Mouse (Mus musculus) embryonic facial prominence, embryonic 10.5 days (tissue): Measurements from ENCODE around the gene Lpar2. TPM values are rescaled to one million over a fixed set of nuclear protein-coding genes. Genes with fewer than 3 reads are reported as not detected.
A peak's percentile ranks its signal among the peaks of the same experiment; 100 is the strongest.

ENCODE experiments used
- DNase-seq: peaks from one replicate; pipeline ENCODE4 v3.0.0-alpha.2; 2017; ENCODE audit warnings: low spot score
- H3K27ac ChIP-seq: fragments of 300-500 bp; sonication (generic); replicated peaks from 2 replicates; pipeline ENCODE4 v1.5.1; 2016; ENCODE audit warnings: mild to moderate bottlenecking
- H3K27me3 ChIP-seq: fragments of 300-500 bp; sonication (generic); replicated peaks from 2 replicates; pipeline ENCODE4 v1.6.1; 2016; ENCODE audit warnings: low read depth, mild to moderate bottlenecking; ENCODE audit not compliant: poor library complexity, severe bottlenecking
- H3K36me3 ChIP-seq: fragments of 300-500 bp; sonication (generic); replicated peaks from 2 replicates; pipeline ENCODE4 v1.6.1; 2016; ENCODE audit warnings: mild to moderate bottlenecking, moderate library complexity
- H3K4me1 ChIP-seq: fragments of 300-500 bp; sonication (generic); 2 replicates; pipeline ENCODE4 v1.6.1; 2016
- H3K4me3 ChIP-seq: fragments of 300-500 bp; sonication (generic); 2 replicates; pipeline ENCODE4 v1.5.1; 2016; ENCODE audit warnings: mild to moderate bottlenecking, moderate library complexity
- H3K9me3 ChIP-seq: fragments of 300-500 bp; sonication (generic); 2 replicates; pipeline ENCODE4 v1.6.1; 2016; ENCODE audit warnings: mild to moderate bottlenecking
- WGBS: fragments of 180-500 bp; shearing (Covaris S2); methylation state at CpG from one replicate; pipeline ENCODE4 v1.1.7; 2016; 5-methylcytosine and 5-hydroxymethylcytosine counted together
- polyA plus RNA-seq: library from polyadenylated mRNA; unstranded; fragments of >200 nt; fragmentation: Nextera tagmentation; extraction: Ambion mirVana; gene quantifications from 2 replicates; pipeline ENCODE4 v1.2.1, GENCODE M21; 2016

The Lpar2 gene
- polyA plus RNA-seq, 1 experiment from 2014 or later: 1.0 TPM

DNA sequence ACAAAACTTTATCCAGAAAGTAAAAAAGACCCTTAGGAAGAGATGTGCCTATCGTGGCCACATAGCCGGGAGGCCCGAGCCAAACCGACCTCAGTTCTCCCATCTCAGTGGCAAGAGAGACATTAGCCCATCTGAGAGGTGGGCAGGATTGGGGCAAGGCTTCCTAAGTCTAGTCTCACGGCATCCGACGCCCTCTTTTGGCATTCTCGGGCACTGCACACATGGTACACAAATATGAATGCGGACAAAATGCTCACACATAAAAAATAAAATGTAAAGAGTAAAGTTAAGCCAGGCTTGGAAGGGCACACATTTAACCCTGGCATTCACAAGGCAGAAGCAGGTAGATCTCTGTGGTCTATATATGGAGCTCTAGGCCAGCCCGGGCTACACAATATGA is 31.6 kb downstream of the Lpar2 start:
- Histone ChIP-seq H3K27me3 (no peaks in the 10 kb centered on the region), H3K4me3 (no peak overlapping the region), H3K27ac (no peak overlapping the region), H3K9me3 (no peaks in the 10 kb centered on the region), H3K4me1 (no peaks in the 10 kb centered on the region), H3K36me3 (no peaks in the 10 kb centered on the region; the same call in none of the 2 replicates)
- no peak for DNase-seq
- 93% methylated on average over 10 of the region's 10 CpGs for WGBS

DNA sequence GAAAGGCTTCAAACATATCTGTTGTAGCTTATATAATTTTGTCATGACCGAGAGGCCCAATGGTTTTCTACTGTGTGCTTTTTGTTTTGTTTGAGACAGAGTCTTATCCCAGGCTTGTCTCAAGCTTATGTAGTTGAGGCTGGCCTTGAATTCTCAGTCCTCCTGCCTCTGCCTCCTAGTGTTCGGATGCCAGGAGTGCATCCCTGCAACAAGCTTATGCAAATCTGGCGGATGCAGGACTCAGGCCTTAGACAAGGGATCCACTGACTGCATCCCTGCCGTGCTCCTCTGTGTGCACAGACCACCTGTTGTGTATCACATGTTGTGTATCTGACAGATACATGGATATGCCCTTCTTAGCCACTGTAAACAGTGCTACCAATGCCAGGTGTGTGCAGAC is 38.6 kb downstream of the Lpar2 start:
- Histone ChIP-seq H3K9me3 (no peaks in the 10 kb centered on the region), H3K4me3 (no peak overlapping the region), H3K27me3 (no peaks in the 10 kb centered on the region), H3K4me1 (no peaks in the 10 kb centered on the region), H3K27ac (no peak overlapping the region), H3K36me3 (peaks cover 12% of the 10 kb centered on the region)
- no peak for DNase-seq
- 61% methylated on average over 4 of the region's 4 CpGs for WGBS

DNA sequence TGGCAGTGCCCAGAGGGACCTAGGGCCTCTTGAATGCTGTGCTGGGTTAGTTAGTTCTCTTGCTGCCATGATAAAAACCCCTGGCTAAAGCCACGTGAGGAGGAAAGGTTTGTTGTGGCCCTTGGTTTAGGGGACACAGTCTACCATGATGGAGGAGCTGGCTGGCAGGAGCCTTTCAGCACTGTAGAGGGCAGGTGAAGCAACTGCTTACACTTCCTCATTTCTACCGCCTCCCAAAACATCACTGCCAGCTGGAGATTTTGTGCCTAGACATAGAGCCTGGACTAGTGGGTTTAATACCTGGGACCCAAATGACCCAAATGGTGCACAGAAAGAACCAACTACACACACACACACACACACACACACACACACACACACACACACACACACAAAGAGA is 39.0 kb downstream of the Lpar2 start:
- H3K36me3 ChIP-seq: peaks cover 12% of the 10 kb centered on the region
- no peak overlapping the region for H3K27ac ChIP-seq
- H3K4me3 ChIP-seq: no peak overlapping the region
- no peaks in the 10 kb centered on the region for H3K27me3 ChIP-seq
- 64% methylated on average over 2 of the region's 2 CpGs for WGBS
- no peaks in the 10 kb centered on the region for H3K4me1 ChIP-seq
- no peaks in the 10 kb centered on the region for H3K9me3 ChIP-seq
- no peak for DNase-seq

DNA sequence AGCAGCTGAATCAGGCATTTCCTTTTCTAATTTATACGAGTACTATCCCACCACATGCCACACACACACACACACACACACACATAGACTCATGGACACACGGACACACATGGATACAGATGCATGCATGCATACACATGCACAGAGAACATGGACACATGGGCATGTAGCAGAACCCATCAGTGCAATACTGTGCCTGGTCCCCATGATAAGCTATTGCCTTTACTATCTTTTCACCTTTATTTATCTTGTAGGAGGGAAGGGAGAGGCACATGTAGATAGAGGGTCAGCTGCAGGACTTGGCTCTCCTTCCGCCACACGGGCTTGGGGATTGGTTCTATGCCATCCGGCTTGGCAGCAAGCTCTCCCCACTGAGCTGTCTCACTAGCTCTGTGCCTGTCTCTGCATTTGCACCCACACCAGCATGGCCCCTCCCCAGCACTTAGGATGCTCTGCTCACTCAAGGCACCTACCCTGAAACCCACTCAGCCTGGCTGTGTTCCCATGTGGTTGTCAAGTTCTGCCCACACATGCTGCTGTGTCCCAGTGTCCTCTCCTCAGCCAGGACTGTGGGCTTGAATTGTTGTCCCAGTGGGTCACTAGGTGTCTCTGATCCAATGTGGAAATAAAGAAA is 41.3 kb downstream of the Lpar2 start:
- 90% methylated on average over 5 of the region's 5 CpGs for WGBS

DNA sequence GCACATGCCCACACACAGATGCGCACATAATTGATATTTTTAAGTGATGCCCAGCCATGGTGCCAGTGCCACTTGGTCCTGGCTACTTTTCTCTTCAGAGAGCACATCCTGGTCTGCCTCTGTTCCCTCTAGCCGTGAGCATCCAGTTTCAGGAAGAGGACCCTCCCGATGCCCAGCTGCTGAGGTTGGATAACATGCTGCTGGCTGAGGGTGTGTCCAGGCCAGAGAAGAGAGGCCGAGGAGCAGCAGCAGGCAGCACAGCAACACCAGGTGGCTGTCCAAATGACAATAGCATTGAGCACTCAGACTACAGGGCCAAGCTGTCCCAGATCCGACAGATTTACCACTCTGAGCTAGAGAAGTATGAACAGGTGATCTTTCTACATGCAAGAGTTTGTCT is 42.0 kb downstream of the Lpar2 start:
- DNase-seq: no peak
- 74% methylated on average over 5 of the region's 5 CpGs for WGBS
- Histone ChIP-seq H3K9me3 (no peaks in the 10 kb centered on the region), H3K4me3 (no peak overlapping the region), H3K27me3 (no peaks in the 10 kb centered on the region), H3K4me1 (0 out of 2 replicates have a peak, but pooled peaks cover 5% of the 10 kb centered on the region), H3K27ac (no peak overlapping the region), H3K36me3 (peaks cover 12% of the 10 kb centered on the region)

More for the DNA sequence above, 41.3 kb downstream of the Lpar2 start:
- no peak overlapping the region for H3K4me3 ChIP-seq
- H3K9me3 ChIP-seq: no peaks in the 10 kb centered on the region
- DNase-seq: no peak
- peaks cover 12% of the 10 kb centered on the region for H3K36me3 ChIP-seq
- no peaks in the 10 kb centered on the region for H3K27me3 ChIP-seq
- 0 out of 2 replicates have a peak, but pooled peaks cover 5% of the 10 kb centered on the region for H3K4me1 ChIP-seq
- no peak overlapping the region for H3K27ac ChIP-seq

DNA sequence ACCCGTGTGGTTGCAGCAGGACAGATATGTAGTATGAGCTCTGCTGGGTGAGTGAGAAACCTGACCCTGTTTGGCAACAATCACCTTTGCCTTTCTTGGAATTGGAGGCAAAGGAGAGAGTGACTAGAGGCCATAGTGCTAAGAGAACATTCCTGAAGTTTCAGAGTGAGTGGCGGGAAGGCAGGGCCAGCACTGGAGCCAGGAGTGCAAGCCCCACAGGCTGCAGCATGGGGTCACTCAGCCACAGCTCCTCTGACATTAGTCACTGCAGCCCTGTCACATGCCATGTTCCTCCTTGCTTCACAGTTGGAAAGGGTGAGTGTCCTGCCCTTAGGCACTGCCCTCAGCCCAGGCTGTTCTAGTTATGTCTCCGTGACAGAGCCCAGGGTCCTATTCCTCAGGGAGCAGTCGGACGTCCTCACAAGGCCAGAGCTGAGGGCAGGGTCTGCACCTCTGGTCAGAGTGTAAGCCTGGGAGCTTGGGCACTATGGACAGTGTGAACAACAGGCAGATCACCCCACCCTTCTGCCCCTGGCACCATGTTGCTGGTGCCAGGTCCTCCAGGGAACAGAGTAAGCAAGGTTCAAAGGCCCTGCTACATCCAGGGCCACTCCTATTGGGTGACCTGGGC is 45.6 kb downstream of the Lpar2 start:
- no peak overlapping the region for H3K27ac ChIP-seq
- H3K4me1 ChIP-seq: 0 out of 2 replicates have a peak, but pooled peaks cover 5% of the 10 kb centered on the region
- H3K4me3 ChIP-seq: no peak overlapping the region
- H3K9me3 ChIP-seq: no peaks in the 10 kb centered on the region
- WGBS: 71% methylated on average over 5 of the region's 5 CpGs
- H3K27me3 ChIP-seq: no peaks in the 10 kb centered on the region
- DNase-seq: no peak
- H3K36me3 ChIP-seq: peaks cover 6% of the 10 kb centered on the region; the same call in 1 of the 2 replicates

DNA sequence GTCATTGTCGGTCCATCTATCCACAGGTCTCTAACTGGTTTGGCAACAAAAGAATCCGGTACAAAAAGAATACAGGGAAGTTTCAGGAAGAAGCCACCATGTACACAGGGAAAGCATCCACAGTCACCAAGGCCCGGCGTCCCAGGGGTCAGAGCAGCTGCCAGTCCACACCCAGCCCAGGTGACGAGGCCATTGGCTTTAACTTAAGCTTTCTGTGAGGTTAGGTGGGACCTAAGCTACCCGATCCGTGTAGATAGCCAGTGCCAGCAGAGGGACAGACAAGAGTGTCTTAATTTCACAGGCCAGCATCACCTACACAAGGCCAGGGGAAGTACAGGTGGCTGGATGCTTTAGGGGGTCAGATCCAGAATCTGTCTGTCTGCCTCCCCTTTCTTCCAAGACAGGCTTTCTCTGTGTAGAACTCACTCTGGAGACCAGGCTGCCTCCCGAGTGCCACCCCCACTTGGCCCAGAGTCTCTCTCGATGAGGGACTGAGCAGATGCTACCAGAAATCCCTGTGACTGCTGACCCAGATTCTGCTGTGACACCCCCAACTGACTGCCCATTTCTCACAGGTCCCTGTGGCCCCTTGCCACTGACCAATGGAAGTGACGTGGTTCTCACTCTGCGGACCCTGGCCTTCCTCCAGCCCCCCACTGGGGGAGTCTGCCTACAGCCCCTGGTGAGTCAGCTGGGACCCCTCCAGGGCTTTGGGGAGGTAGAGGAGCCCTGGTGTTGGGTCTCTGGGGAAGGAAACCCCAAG is 48.0 kb downstream of the Lpar2 start:
- Histone ChIP-seq H3K36me3 (no peaks in the 10 kb centered on the region), H3K4me3 (no peak overlapping the region), H3K9me3 (no peaks in the 10 kb centered on the region), H3K4me1 (0 out of 2 replicates have a peak, but pooled peaks cover 8% of the 10 kb centered on the region), H3K27ac (no peak overlapping the region), H3K27me3 (peaks cover 16% of the 10 kb centered on the region; the same call in 1 of the 2 replicates)
- 83% methylated on average over 11 of the region's 11 CpGs for WGBS
- DNase-seq: no peak

DNA sequence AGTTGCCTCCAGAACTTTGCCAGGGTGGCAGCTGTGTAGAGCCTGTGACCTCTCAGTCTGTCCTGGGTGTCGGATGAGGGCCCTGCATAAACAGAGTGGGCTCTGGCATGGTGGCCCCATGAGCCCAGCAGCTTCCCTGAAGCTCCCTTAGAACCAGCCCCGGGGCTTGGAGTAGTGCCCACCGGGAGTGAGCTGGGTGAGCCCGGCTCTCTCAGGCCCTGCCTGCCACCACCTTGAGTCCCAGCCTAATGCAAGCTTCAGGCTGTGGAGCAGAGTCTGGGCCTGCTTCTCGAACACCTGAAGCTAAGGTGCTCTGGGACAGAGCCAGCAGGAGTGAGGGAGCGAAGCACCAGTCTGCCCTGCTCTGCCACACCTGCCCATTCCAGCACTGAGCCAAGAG is 48.7 kb downstream of the Lpar2 start:
- Histone ChIP-seq H3K4me1 (0 out of 2 replicates have a peak, but pooled peaks cover 8% of the 10 kb centered on the region), H3K4me3 (no peak overlapping the region), H3K27ac (no peak overlapping the region), H3K9me3 (no peaks in the 10 kb centered on the region), H3K36me3 (no peaks in the 10 kb centered on the region), H3K27me3 (peaks cover 23% of the 10 kb centered on the region)
- WGBS: 83% methylated on average over 6 of the region's 6 CpGs
- DNase-seq: no peak

DNA sequence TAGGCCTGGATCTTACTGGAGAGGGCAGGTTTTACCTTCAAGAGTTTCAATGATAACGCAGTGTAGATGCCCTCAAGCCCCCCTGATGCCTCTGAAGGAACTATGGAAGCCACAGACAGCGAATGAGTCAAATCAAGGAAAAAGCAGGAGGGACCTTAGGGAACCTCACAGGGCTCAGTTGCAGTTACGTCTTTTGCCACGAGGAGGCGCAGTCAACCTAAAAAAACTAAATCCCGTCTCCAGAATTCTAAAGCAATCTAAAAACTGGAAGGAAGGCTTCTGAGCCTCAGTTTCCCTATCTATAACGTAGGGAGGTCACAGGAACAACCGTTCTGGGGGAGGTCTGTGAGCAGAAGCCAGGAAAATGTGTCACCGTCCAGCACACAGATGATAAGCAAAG is 51.9 kb downstream of the Lpar2 start:
- H3K27me3 ChIP-seq: peaks cover 56% of the 10 kb centered on the region
- H3K27ac ChIP-seq: no peak overlapping the region
- 12% methylated on average over 9 of the region's 9 CpGs for WGBS
- DNase-seq: peak; percentile 71
- no peaks in the 10 kb centered on the region for H3K36me3 ChIP-seq
- H3K9me3 ChIP-seq: no peaks in the 10 kb centered on the region
- no peak overlapping the region for H3K4me3 ChIP-seq
- H3K4me1 ChIP-seq: 0 out of 2 replicates have a peak, but pooled peaks cover 8% of the 10 kb centered on the region

DNA sequence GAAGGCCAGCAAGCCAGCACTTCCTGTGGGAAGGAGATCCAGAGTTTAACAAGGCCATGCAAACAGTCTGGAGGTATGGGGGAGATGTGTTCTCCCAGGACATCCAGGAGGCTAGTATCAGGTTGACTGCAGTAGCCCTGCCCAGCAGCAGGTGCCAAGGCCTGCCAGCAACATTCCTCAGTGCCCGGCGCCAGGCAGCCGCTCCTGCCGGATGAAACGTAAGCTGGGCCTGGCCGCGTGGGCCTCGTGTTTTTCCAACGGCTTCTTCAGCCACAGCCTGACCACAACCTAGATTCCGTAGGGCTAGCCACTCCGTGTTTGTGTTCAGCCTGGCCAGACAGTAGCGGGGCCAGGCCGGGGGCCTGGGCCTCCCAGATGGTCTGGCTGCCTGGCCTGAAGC is 52.4 kb downstream of the Lpar2 start:
- Histone ChIP-seq H3K4me3 (no peak overlapping the region), H3K27me3 (peaks cover 61% of the 10 kb centered on the region), H3K36me3 (no peaks in the 10 kb centered on the region), H3K4me1 (0 out of 2 replicates have a peak, but pooled peaks cover 8% of the 10 kb centered on the region), H3K9me3 (no peaks in the 10 kb centered on the region), H3K27ac (no peak overlapping the region)
- no peak for DNase-seq
- WGBS: 84% methylated on average over 13 of the region's 13 CpGs

DNA sequence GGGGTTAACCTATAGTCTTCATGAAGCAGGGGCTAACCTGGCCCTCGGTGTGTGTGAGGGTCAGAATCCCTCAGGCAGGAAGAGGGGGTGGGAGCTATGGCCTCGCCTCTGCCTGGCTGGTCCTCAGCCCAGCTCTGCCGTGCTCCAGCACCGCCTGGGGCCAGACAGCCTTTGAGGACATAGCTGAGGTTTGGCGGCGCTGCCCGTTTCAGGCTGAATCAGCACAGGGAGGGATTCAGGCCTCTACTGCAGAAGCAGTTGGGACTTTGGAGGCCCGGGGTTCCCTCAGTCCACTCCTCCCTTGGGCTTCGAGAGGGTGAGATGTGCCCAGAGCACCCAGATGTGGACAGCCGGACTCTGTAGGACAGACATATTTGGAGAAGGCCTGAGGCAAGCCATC is 53.9 kb downstream of the Lpar2 start:
- Histone ChIP-seq H3K4me1 (peaks cover 9% of the 10 kb centered on the region; the same call in 1 of the 2 replicates), H3K27me3 (peaks cover 75% of the 10 kb centered on the region), H3K27ac (peak overlapping the region; percentile 40; the same call in 1 of the 2 replicates), H3K4me3 (no peak overlapping the region), H3K9me3 (no peaks in the 10 kb centered on the region), H3K36me3 (no peaks in the 10 kb centered on the region)
- WGBS: 41% methylated on average over 10 of the region's 10 CpGs
- DNase-seq: no peak

DNA sequence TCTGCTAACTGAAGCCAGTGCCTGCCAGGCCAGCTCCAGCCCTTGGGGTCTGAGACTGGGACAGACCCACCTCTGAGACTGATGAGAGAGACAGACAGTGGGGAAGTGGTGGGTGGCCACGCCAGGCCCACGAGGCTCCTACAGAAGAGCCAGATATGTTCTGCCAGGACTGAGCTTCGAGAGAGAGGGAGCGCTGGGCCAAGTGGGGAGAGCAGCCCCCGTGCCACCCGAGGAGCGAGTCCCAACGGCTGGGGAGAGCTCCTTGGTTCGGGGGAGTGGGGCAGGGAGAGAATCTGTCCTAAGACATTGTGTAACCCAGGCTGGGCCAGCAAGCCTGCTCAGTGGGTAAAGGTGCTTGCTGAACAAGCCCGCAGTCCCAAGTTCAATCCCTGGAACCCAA is 54.7 kb downstream of the Lpar2 start:
- Histone ChIP-seq H3K9me3 (0 out of 2 replicates have a peak, but pooled peaks cover 4% of the 10 kb centered on the region), H3K4me1 (peaks cover 18% of the 10 kb centered on the region), H3K27me3 (peaks cover 84% of the 10 kb centered on the region), H3K27ac (no peak overlapping the region), H3K4me3 (no peak overlapping the region), H3K36me3 (no peaks in the 10 kb centered on the region)
- no peak for DNase-seq
- 77% methylated on average over 10 of the region's 10 CpGs for WGBS
